Mouse (Mus musculus): Measurements from ENCODE around the gene Dhrs7b.
"Not testable (repeated sequence)": the region's sequence is repeated elsewhere in the genome, so short reads cannot be mapped to it uniquely, and the experiment has no call there.

Gene Dhrs7b

DNA sequence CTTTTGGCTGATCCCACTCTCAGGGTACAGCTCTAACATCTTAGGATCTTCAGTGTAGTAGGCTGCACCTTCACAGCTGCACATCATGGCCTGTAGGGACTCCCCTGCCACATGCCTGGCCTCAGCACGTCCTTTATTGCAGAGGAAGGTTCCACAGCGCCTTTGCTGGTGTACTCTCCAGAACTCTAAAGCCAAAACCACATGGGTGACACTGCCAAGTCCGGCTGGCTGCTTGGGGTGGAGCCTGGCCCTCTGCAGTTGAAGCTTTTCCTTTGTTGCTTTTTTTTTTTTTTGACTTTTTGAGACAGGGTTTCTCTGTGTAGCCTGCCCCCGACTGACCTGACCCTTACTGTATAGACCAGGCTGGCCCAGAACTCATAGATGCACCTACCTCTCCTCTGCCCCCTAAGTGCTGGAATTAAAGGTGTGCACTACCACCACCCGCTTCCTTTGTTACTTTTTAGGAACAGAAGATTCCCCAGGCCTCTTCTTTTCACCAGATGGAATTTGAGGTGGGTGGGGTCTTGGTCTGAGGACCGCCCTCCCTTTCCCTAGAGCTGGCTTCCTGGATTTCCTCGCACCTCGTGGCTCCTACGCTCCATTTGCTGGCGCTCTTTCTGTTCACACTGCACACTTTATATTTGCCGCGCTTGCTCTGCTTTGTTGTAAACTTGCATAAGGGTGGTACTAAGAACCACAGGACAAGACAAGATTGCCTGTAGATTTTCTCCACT is 11.2 kb downstream of the Dhrs7b start:
- in situ Hi-C loops (cut with MseI, MboI), result no loop called here

DNA sequence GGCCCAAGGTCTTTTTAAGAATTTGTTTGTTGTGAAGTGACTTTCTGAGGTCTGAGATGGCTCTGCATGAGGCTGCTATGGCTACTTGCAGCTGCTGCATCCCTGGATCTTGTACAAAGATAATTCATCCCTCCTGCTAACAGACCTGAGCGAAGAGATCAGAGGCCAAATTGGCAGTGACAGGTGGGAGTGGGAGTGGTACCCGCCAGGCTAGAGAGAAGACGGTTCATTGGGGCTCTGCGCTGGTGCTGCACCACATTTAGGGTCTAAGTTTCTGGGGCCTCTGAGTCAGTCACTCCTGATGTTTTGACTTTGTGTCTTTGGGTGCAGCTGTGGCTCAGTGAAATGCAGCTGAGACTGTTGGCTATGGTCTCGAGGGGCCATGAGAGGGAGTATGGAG is 13.0 kb downstream of the Dhrs7b start:
- in situ Hi-C loops (cut with MseI, MboI), result no loop called here

DNA sequence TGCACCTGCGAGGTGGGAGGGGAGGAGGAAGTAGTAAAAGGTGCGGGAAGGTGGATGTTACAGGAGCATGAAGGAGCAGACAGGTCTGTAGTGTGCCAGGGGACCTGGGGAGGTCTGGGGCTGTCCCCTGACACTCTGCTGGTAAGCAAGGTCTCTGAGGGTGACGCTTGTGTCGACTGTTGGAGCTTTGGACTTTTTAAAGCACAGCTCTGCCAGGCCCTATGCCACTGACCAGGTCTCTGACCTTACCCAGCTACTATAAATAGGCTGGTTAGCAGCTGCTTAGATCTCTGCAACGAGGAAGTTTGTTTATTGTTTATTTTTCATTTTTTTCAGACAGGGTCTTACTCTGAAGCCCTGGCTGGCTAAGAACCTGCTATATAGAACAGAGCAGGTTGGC is 15.0 kb downstream of the Dhrs7b start:
- in situ Hi-C loops (cut with MseI, MboI), result no loop called here

DNA sequence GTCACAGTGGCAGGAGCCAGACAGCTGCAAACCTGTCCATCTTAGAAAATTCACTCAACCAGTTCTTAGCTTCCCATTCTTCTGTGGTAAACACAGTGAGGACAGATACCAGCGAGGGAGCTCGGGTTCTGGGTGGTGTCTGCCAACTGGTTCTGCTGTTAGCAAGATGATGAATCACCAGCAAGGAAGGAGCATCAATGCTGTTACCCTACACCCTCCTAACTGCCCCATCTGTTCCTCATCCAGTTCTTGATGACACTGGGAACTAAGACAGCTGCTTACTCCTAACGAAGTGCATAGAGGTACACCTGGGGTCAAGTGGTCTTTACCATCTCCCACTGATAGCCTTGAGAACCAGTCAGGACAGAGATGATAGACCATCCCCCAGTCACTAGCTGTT is 26.2 kb downstream of the Dhrs7b start:
- in situ Hi-C loops (cut with MseI, MboI), result no loop called here

DNA sequence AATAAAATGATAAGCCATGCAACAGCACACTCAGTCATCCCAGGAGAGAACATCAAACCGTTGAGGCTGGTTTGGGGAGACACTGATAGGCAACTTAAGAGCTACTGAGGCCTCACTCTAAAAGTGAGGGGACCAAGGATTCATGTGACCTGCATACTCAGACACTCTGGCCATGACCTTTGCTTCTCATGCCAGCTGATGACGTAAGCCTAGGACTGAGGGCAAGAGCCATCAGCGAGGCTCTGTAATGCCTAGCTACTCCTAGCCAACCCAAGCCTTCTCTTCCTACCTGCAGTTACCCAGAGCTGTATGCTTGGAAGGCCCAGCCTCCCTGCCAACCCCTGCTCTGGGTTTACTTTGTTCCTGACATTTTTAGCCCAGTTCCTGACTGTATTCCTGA is 31.6 kb downstream of the Dhrs7b start:
- in situ Hi-C loops (cut with MseI, MboI), result no loop called here

DNA sequence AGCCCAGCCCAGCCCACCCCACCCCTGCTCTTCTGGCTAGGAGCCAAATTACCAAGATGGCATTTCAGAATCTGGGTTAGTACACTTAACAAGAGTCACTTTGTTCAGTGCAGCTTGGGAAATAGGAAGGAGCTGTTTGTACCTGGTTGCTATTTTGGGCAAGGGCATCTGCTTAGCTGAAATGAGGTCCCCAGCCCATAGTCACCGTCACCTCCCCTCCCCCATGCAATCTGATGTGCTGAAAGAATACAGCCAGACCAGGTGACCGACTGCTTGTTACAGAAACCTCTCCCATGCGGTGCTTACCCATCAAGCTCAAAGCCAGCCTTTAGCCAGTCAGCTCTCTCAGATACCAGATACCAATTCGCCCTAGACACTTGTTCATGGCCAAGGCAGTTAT is 32.8 kb downstream of the Dhrs7b start:
- in situ Hi-C loops (cut with MseI, MboI), result no loop called here

DNA sequence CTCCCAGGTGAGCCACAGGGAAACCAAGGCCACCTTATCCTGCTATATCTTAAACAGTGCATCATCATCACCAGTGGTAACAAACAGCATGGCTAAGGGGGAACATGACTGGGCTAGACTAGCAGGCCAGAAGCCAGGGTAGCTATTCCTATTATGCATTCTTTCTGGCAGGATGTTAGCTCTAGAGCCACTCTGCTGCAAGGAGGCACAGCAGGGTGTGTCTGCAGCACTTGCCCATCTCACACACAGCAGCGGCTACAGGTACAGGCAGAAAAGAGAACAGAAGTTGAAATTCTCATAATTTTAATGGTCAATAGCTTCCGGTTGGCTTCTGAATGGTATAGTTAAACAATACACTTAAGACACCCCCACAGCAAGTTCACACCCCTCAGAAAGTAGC is 33.7 kb downstream of the Dhrs7b start:
- in situ Hi-C loops (cut with MseI, MboI), result no loop called here

DNA sequence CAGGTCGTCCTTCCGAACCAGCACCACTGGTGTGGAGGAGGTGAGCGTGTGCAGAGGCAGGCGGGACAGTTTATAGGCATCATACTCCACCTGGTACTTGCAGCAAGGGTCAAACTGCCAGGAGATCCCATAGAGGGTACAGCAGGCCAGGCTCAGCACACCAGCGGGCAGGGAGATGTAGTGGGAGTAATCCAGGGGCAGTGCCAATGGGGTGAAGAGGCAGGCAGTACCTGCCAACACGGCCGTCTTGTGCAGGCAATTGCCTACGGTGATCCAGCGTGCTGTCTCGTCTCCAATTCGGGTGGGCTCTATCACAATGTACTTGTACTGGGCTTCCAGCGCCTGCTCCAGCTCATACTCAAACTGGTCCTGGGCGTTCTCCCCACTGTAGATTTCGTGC is 34.5 kb downstream of the Dhrs7b start:
- in situ Hi-C loops (cut with MseI, MboI), result no loop called here

DNA sequence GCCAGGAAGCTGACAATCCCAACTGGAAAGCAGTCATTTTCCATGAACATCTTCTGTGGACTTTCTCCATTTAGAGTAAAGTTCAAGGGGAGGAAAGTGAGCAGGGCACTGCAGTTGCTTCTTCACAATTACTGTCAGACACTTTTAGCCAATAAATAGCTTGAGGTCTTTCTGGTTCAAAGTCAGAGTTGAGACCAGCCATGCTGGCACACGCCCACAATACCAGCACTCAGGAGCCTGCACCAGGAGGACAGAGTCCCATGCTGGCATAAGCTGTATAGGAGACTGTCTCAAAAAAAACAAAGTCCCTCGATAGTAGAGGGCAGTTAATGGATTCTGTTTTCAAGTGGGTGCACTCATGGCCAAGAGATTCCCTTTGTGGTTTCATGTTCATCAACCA is 35.6 kb downstream of the Dhrs7b start:
- in situ Hi-C loops (cut with MseI, MboI), result no loop called here

DNA sequence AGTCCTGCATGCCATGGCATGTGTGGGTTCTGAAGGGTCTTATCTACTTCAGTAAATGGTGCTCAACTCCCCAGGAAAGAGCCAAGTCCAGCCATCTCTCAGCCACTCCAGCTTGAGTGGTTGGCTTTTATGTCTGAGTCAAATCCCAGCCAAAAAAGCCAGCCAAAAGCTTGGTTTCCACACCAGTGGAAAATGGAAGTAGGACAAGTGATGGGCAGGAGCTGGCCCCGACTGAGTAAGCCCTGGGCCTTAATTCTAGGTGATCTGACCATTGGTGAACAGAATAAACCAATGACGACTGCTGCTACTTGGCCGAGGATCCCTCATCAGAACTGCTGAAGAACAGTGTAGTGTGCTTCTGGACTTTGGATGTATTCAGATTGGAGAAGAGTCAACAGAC is 37.0 kb downstream of the Dhrs7b start:
- in situ Hi-C loops (cut with MseI, MboI), result no loop called here

DNA sequence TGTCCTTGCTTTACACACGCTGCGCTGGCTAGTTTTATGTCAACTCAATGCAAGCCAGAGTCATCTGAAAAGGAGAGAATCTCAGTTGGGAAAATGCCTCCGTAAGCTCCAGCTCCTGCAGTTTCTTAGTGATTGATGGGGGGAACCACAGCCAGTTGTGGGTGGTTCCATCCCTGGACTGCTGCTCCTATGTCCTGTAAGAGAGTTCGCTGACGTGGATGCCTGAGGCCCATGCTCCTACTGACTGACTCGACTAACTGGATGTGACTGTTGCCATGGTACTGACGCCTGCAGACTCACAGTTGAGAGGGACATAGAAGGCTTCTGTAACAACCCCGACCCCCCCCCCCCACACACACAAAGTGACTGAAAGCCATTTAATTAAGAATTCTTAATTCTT is 37.5 kb downstream of the Dhrs7b start:
- in situ Hi-C loops (cut with MseI, MboI), result no loop called here

DNA sequence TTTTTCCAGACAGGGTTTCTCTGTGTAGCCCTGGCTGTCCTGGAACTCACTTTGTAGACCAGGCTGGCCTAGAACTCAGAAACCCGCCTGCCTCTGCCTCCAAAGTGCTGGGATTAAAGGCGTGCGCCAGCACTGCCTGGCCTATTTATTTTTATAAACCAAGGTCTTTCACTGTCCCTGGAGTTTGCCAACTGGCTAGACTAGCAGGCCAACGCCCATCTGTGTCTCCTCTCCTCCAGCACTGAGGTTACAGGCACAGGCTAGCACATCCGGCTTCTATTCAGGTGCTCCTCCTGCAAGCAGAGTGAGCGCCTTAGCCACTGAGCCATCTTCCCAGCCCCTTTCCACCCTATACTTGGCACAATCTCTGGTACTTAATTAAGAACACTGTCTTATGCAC is 39.0 kb downstream of the Dhrs7b start:
- in situ Hi-C loops (cut with MseI, MboI), result not testable (repeated sequence)

DNA sequence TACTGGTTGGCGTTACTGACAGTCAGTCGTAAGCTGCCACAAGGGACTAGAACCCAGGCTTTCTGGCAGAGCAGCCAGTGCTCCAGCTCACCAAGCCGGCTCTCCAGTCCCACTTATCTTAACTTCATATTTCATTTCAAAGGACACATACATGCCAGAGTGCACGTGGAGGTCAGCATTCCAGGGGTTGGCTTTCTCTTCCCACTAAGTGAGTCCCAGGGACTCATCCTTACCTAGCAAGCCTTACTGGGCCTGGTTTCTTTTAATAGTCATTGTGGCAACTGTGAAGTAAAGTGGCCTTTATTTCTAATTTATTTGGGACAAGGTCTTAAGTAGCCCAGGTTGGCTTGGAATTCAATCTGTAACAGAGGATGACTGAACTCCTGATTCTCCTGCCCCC is 41.0 kb downstream of the Dhrs7b start:
- in situ Hi-C loops (cut with MseI, MboI), result no loop called here

DNA sequence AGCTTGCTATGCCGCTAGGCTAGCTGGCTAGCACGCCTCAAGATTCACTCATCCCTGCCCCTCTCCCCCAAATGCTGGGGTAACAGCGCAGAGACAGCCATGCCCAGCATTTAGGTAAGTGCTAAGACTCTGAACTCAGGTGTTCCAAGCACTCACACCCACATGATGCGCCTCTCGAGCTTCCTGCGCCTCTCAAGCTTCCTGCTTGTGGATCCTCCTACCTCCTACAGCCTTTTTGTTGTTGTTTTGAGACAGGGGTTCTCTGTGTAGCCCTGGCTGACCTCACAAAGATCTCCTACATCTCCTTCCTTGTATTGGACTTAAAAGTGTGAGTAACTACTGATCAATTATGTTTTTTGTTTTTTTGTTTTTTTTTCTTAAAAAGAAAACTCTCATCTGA is 42.7 kb downstream of the Dhrs7b start:
- in situ Hi-C loops (cut with MseI, MboI), result no loop called here

DNA sequence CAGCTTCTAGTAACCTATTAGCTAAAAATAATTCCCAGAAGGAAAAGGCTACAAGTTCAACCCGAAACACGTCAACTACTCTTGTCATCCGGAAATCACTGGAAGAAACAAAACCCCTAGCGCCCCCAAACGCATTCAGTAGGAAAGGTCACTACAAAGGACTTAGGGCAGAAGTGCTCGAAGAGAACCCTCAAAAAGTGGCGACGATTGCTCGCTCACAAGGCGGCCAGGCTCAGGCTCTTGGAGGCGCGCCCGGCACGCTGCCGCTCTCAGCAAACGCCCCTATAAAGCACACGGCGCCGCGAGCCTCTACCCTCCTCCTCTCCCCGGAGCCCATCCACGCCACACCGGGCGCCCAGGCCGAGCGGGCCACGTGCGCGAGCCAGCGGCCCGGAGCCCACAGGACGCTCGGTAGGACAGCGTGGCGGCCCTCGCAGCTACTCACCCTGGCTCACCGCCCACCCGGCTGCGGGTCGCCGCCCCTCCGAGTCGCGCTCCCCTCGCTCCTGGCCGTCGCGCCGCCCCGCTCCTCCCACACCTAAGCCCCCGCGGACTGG is 47.7 kb downstream of the Dhrs7b start:
- in situ Hi-C loops (cut with MseI, MboI), result no loop called here

DNA sequence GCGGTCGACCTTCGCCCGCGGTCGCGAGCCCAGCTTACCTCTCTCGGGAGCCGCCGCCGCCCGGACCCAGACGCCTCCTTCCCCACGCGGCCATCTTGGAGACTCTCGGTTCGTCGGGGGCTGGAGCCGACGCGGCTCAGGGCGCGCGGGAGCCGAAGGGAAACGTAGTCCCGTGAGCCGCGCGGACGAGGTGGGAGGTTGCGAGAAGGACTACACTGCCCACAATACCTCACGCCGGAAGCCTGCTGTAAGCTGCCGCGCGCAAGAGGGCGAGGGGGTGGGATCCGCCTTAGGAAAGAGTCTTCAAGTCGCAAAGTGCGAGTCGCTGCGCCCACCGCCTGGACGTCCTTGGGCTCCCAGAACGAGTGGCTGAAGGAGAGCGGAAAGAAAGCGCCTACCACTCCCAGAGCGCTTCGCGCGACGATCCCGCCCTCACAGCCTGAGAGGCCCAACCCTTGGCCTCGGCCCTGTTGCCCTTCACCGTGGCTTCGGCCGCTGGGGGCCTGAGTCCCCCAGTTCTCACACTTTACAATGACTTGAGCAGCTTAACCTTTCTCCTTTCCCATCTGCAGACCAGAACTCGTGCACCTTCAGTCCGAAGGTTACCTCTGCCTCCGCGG is 48.4 kb downstream of the Dhrs7b start, which contains the start of gene Tmem11:
Tmem11 (minus strand) TSS at position 598 of the 620 bp plus-strand sequence.
- in situ Hi-C loops (cut with MseI, MboI), result no loop called here

DNA sequence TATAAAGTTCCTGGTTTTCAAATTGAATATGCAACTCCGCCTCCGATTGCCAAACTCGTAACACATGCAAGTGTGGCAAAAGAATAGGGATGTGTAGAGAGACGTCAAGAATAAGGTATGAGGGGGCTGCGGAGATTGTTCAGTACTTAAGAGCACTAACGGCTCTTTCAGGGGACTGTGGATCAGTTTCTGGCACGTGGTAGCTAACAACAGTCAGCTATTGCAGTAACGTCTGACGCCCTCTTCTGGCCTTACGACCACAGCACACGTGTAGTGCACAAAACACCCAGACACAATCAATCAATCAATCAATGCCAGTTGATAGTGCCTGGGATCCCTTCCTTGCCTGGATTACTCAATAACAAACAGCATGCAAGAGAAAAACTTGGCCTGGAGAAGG is 49.0 kb downstream of the Dhrs7b start:
- in situ Hi-C loops (cut with MseI, MboI), result no loop called here

DNA sequence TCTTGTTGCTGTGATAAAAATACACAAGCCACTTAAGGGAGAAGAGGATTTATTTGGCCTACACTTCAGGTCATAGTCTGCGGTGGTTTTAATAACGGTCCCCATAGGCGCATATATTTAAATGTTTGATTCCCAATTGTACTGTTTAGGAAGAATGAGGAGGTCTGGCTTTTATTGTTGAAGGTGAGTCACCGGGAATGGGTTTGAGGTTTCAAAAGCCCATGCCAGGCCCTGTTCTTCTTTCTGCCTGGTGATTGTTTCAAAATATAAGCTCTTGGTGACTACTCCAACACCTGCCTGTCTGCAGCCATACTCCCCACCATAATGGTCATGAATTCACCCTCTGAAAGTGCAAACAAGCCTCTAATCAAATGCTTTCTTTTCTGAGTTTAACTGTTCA is 50.1 kb downstream of the Dhrs7b start:
- in situ Hi-C loops (cut with MseI, MboI), result no loop called here

DNA sequence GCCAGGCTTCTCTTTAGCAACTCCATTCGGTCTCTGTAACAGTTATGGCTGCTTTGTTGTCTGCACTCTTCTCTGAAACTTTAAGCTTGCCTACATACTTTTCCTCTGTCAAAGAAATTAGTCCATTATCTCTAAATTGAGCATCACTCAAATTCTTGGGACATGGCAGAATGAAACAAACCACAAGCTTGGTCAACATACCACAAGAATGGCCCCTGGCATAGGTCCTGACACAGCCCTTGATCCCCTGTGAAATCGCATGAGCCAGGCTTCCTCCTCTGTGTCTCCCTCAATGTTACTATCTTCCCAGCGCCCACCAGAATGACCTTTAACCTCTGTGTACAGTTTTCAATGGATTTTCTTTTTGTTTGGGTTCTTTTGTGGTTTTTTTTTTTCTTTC is 52.0 kb downstream of the Dhrs7b start:
- in situ Hi-C loops (cut with MseI, MboI), result no loop called here

DNA sequence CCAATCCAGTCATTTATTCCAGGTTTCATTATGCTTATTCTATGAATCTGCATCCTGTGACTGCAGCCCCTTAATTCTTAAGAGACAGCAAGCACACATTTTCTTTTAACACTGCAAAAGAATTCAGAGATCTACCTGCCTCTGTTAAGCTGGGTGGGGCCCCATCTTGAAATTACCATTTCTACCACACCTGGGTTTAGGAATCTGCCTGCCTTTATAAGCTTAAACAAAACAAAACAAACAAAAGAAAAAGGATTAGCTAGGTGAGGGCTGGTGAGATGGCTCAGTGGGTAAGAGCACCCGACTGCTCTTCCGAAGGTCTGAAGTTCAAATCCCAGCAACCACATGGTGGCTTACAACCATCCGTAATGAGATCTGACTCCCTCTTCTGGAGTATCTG is 56.6 kb downstream of the Dhrs7b start:
- in situ Hi-C loops (cut with MseI, MboI), result not testable (repeated sequence)

DNA sequence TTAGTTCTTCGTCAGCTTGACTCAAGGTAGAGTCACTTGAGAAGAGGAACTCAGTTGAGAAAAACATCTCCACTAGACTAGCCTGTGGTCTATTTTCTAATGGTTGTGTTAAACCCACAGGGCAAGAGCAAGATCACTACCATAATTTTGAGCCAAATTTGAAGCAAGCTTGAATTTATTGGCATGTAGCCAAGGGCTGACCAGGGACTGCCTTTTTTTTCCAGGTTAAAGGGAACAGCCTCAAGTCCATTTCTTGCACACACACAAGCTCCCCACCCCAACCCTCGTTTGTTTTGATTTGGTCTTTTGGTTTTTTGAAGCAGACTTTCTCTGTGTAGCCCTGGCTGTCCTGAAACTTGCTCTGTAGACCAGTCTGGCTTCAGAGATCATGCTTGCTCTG is 59.4 kb downstream of the Dhrs7b start:
- in situ Hi-C loops (cut with MseI, MboI), result no loop called here

DNA sequence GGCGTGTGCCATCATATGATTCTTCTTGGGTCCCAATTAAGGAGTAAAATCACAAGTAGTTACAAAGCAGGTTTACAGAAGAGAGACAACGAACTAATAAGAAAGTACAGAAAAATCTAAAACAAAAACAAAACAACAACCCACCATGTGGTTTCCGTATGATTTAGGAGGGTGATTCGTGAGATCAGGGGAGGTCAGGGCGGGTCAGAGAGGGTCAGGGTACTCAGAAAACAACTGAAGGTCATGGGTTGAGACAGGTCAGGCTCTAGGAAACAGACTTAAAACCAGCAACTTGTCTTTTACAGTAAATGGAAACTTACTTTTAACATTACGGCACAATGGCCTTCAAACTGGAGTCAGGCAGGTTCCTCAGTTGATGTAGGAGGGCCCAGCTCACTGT is 59.9 kb downstream of the Dhrs7b start:
- in situ Hi-C loops (cut with MseI, MboI), result no loop called here

DNA sequence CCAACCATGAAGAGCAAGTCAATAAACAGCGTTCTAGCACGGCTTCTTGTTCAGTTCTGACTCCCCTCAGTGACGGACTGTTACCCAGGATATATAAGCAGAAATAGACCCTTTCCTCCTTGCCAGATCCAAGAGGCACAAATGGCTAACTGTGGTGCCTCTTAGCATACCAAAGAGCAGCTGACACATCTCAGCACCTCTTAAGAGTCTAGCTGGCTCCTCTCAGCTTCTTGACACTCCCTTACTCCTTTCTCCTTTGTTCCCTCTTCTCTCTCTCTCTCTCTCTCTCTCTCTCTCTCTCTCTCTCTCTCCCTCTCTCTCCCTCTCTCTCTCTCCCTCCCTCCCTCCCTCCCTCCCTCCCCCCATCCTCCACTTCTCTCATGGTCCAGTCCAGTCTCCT is 60.3 kb downstream of the Dhrs7b start:
- in situ Hi-C loops (cut with MseI, MboI), result no loop called here

Measured in mouse trophoblast stem cell (cell line).